Mouse (Mus musculus) kidney, adult 2 months (tissue): Measurements from ENCODE around the gene 5730596B20Rik.
A peak's percentile ranks its signal among the peaks of the same experiment; 100 is the strongest.

Experiments
- CTCF ChIP-seq: fragments of 200-500 bp; conservative IDR thresholded peaks from 2 replicates; pipeline ENCODE4 v1.5.1; 2011; ENCODE audit warnings: low read depth, mild to moderate bottlenecking, control low read depth, low read length, moderate library complexity, mixed read lengths; ENCODE audit not compliant: insufficient read depth, insufficient read length
- POLR2A ChIP-seq: fragments of 200-500 bp; IDR thresholded peaks from one replicate; pipeline ENCODE4 v1.6.1; 2011; ENCODE audit warnings: low read depth, low read length, control low read depth

DNA sequence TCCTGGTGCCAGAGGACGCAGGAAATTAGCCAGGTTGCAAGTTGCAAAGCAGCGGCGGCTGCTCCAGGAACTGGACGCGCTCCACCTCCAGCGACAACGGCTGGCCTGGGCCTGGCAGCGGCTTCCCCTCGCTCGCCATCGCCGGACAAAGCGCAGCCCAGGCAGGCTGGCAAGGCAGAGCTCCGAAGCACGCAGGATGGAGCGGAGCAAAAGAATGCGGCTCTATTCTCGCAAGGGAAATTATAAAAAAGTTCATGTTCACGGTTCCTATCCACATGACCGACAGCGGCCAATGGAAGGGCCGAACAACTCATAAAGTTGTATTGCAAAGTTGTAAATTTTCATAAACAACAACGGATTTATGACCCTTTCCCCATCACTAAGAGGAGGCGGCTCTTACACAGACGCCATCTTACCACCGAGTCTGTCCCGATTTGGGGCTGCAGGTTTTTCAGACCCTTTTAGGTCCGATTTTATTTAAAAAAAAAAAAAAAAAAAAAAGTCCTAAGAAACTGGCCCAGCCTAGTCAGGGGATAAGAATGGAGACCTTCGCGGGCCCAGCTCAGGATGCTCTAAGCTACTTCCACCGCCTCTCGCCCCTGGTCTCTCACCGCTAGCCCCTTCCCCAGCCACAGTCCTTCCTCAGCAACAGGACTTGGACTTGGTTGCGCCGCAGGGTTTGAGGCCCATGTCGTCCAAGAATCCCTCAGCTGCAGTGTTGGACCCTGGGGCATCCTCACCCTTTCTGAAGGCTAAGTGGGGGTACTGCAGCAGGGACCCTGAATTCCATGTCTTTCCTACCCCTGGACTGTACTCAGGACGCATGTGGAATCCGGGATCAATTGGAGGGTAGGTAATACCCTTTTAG lies 36.1 kb downstream of the 5730596B20Rik start, which contains the start of the genes Hoxa3 and Gm28308:
- TF ChIP-seq POLR2A (peak; percentile 86), CTCF (no peak)
